Mouse (Mus musculus) heart, postnatal 0 days (tissue): ENCODE measurements around the gene Pacs2.

Experiments used
- CTCF ChIP-seq: IDR thresholded peaks from 2 replicates; pipeline ENCODE4 v1.5.1; 2016; ENCODE audit warnings: antibody characterized with exemption, control low read depth, low read depth
- EP300 ChIP-seq: IDR thresholded peaks from 2 replicates; pipeline ENCODE4 v1.6.1; 2016; ENCODE audit warnings: antibody characterized with exemption, low read depth

- no peak for TF ChIP-seq CTCF
- no peak for TF ChIP-seq EP300
Observed at GRCm38 (mm10) chr12:113012443-113012842, 1.9 kb upstream of the Pacs2 start.
